Mouse (Mus musculus): Measurements from ENCODE around the gene Mchr1.

Gene Mchr1

DNA sequence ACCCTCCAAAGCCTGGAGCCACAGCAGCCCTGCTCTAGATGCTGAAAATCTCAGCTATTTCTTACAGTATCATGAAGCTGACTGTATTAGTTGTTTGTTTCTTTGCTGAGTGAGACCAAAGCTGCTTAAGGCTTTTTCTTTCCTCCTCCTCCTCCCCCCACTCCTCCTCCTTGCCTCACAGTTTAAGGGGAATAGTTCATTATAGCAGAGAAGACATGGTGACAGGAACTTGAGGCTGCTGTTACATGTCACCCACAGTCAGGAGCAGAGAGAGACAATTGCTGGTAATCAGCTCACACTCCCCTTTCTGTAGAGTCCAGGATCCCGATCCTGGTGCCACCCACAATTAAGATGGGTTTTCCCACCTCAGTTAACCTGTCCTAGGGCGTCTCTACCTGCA lies 38.1 kb downstream of the Mchr1 start:
- no peak for DNase-seq (ENCODE audit: low spot score)

DNA sequence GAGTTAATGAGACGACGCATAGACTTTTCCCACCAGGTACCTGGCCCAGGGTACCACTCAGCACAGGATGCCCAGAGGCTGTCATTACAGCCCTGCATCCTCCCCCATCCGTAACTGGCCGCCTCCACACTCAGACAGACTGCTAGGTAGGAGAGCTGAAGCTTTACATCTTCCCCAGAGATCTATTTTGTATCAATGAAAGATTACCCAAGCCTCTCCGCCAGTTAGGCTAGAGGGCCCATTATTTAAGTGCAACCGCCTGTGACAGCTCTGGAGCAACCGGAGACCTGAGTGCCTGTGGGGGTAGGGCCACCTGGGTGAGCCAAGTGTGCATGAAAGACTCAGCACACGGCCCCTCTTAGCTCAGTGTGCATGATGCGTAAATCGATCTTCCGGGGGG lies 42.6 kb downstream of the Mchr1 start:
- no peak for DNase-seq (ENCODE audit: low spot score)

DNA sequence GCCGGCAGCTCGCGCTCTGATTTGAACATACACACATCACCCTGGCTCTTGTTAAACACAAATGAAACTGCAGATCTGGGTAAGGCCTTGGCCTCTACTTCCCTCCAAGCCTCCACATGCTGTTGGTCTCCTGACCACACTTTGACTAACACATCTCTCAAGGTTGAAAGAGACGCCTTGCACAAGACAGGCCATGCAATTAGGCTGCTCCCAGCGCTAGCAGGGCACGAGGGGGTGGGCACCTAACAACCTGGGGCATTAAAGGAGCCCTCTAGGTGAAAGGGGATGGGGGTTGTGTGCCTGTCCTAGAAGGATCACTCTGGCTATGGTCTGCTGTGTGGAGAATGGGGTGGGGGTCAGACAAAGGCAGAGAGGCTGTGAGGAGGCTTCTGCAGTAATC lies 43.4 kb downstream of the Mchr1 start:
- DNase-seq (ENCODE audit: low spot score): no peak

DNA sequence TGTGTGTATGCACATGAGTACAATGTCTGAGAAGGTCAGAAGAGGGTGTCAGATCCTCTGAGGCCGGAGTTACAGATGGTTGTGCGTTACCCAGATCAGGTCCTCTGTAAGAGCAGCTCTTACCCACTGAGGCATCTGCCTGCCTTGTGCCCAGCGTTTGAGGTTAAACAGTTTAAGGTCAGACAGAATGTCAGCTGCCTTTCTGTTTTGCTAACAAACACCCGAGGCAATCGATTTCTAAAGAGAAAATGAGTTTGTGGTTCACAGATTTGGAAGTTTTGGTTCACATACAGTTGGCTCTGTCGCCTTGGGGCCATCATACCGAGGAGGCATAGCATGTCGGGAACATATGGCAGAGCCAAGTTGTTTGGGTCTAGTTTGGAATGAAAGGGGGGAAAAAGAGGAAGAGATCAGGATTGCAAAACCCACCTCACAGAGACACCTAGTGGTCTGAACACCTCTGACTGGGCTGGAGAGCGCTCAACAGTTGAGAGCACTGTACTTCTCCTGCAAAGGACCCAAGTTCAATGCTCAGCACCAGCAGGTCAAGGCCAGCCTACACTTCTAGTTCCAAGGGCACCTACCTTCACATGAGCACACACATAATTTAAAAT lies 48.9 kb downstream of the Mchr1 start:
- DNase-seq (ENCODE audit: low spot score): no peak
